26 mouse cellular contexts compared by ENCODE assay signal in the genomic region with DNA sequence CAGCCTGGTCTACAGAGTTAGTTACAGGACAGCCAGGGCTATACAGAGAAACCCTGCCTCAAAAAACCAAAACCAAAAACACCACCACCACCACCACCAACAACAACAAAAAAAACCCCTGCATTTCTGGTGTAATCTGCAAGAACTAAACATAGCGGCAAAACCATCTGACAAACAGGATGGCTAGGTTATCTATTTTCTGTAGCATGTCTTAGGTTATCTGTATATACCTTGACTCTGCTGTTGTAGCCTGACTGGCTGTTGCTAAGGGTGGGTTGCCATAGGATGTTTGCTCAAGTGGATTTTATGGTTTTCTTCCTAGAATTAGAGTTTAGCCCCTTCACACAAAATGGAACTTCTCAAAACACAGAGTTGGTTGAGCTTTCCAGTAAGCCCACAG. TPM values are rescaled to one million over a fixed set of nuclear protein-coding genes. Genes with fewer than 3 reads are reported as not detected.
"Had no signal": no experiment of that assay in that cellular context is flagged by ENCODE, and none has a peak within 500 bp of the region (broad histone marks: within the 10 kb centered on the region; RNA-seq: fewer than 3 reads in every experiment).

No protein-coding gene starts in this region.

- H3K27ac ChIP-seq: embryonic facial prominence, embryonic 10.5 days; embryonic facial prominence, embryonic 12.5 days; embryonic facial prominence, embryonic 13.5 days; embryonic facial prominence, embryonic 15.5 days; forebrain, embryonic 10.5 days; forebrain, embryonic 12.5 days; forebrain, embryonic 13.5 days; forebrain, embryonic 15.5 days; gastrocnemius, adult 2 months; heart, adult 2 months; heart, embryonic 10.5 days had no signal

- H3K9ac ChIP-seq: embryonic facial prominence, embryonic 12.5 days; embryonic facial prominence, embryonic 13.5 days; embryonic facial prominence, embryonic 15.5 days; forebrain, embryonic 12.5 days; forebrain, embryonic 13.5 days; forebrain, embryonic 15.5 days; forebrain, postnatal 0 days had no signal

- H3K27me3 ChIP-seq: embryonic facial prominence, embryonic 12.5 days; embryonic facial prominence, embryonic 13.5 days; embryonic facial prominence, embryonic 15.5 days; forebrain, embryonic 12.5 days; forebrain, embryonic 13.5 days; forebrain, embryonic 15.5 days had no signal

- H3K36me3 ChIP-seq: embryonic facial prominence, embryonic 10.5 days; embryonic facial prominence, embryonic 12.5 days; embryonic facial prominence, embryonic 13.5 days; embryonic facial prominence, embryonic 15.5 days; forebrain, embryonic 10.5 days; forebrain, embryonic 12.5 days; forebrain, embryonic 15.5 days; heart, embryonic 10.5 days had no signal

- H3K4me1 ChIP-seq: embryonic facial prominence, embryonic 12.5 days; embryonic facial prominence, embryonic 13.5 days; forebrain, embryonic 10.5 days; forebrain, embryonic 12.5 days; forebrain, embryonic 13.5 days; forebrain, embryonic 15.5 days had no signal

- H3K4me3 ChIP-seq: embryonic facial prominence, embryonic 10.5 days; embryonic facial prominence, embryonic 12.5 days; embryonic facial prominence, embryonic 13.5 days; embryonic facial prominence, embryonic 15.5 days; erythroblast, embryonic 14.5 days; forebrain, embryonic 10.5 days; forebrain, embryonic 12.5 days; forebrain, embryonic 13.5 days; forebrain, embryonic 15.5 days; gastrocnemius, adult 2 months; heart, adult 2 months; heart, embryonic 10.5 days had no signal

- DNase-seq: cerebellum, adult 9-10 months; cerebellum, adult 9-11 months; cerebellum, postnatal 10 days; cerebellum, postnatal 14 days; cerebellum, postnatal 25 days; cerebellum, postnatal 36 days; embryo, embryonic 11 days; forebrain, postnatal 0 days; gastrocnemius, adult 2 months; gastrocnemius, postnatal 10 days; gastrocnemius, postnatal 14 days; gastrocnemius, postnatal 25 days; gastrocnemius, postnatal 36 days; heart, adult 11 months; heart, adult 18-20 months; heart, adult 2 months had no signal

- H3K9me3 ChIP-seq: embryonic facial prominence, embryonic 10.5 days; embryonic facial prominence, embryonic 12.5 days; embryonic facial prominence, embryonic 13.5 days; embryonic facial prominence, embryonic 15.5 days; forebrain, embryonic 10.5 days; forebrain, embryonic 12.5 days; forebrain, embryonic 13.5 days; forebrain, embryonic 15.5 days; heart, embryonic 10.5 days had no signal

RNA-seq across cellular contexts. Expression of a gene that starts 38.1 kb away (rescaled TPM):
- total RNA-seq: gastrocnemius, adult 2 months; gastrocnemius, postnatal 14 days; gastrocnemius, postnatal 36 days had no signal
- polyA plus RNA-seq: erythroblast, embryonic 14.5 days had no signal
